Comparison of ENCODE assay signal across 8 mouse cellular contexts in the genomic region with DNA sequence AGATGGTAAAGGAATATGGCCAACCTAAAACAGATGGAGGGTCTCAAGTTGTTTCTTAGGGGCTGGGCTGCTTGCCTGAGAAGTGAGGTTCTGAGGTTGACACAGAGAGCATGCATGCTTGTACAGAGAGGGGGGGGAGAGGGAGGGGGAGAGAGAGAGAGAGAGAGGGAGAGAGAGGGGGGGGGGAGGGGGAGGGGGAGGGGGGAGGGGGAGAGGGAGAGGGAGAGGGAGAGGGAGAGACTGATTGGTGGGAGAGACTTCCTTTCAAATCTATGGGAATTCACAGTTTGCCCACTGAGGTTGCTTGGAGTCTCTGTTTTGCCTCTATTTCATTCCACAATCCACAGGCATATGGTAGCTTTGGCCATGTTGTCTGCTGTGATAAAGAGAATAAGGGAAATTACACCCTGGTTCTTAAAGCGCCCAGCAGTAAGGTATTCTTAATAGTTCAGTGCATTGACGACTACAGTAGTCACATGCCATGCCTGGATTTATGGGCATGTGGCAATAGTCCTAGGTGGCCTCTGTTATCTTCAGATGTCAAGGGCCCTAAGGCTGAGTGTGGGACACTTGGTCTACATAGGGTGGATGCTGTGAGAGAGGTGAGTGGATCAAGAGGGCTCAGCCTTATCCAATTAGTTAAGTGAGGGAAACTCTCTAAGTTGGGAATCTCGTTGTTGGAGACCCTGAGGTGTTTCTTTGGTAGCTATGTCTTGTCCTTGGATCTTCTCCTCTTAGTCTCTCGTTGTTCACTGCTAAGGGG. TPM values are rescaled to one million over a fixed set of nuclear protein-coding genes. Genes with fewer than 3 reads are reported as not detected.
DNase-seq lines count a peak whose midpoint lies in the region; ATAC-seq lines count a peak whose summit lies in the region.

No protein-coding gene starts in this region.

- 47% methylated on average over 4 of the region's 4 CpGs for WGBS in hindbrain, embryonic 10.5 days

- H3K27ac ChIP-seq in hindbrain, embryonic 10.5 days, result no peak overlapping the region

- H3K36me3 ChIP-seq in erythroblast, embryonic 14.5 days (ENCODE audit: control insufficient read depth), result no peaks in the 10 kb centered on the region
- H3K36me3 ChIP-seq in hindbrain, embryonic 10.5 days, result no peaks in the 10 kb centered on the region

- DNase-seq in CD4-positive helper T cell, adult 2 months (ENCODE audit: low read depth, low spot score), result peak; percentile 36
- DNase-seq in hindbrain, embryonic 10.5 days (ENCODE audit: low spot score), result peak; percentile 9
- DNase-seq in lung, postnatal 10 days, result peak; percentile 19
- no peak for DNase-seq in cerebellum, adult 18-20 months
- no peak for DNase-seq in layer of hippocampus, adult 18-20 months (ENCODE audit: low spot score in 2 of 2)
- DNase-seq in cerebellum, postnatal 25 days, result no peak

- peaks cover 4% of the 10 kb centered on the region for H3K27me3 ChIP-seq in erythroblast, embryonic 14.5 days (ENCODE audit: control insufficient read depth)
- no peaks in the 10 kb centered on the region for H3K27me3 ChIP-seq in hindbrain, embryonic 10.5 days (ENCODE audit: insufficient read depth, poor library complexity, severe bottlenecking)

- H3K9me3 ChIP-seq in erythroblast, embryonic 14.5 days (ENCODE audit: control insufficient read depth, low read length), result no peaks in the 10 kb centered on the region
- H3K9me3 ChIP-seq in hindbrain, embryonic 10.5 days, result no peaks in the 10 kb centered on the region

- ATAC-seq in erythroblast, adult 5-6 weeks (replicated peaks; ENCODE audit: low FRiP score, poor library complexity, severe bottlenecking), result no peak

- peaks cover 67% of the 10 kb centered on the region for H3K4me1 ChIP-seq in erythroblast, embryonic 14.5 days (ENCODE audit: control insufficient read depth)
- peaks cover 35% of the 10 kb centered on the region for H3K4me1 ChIP-seq in hindbrain, embryonic 10.5 days (replicated peaks)

- H3K4me3 ChIP-seq in erythroblast, embryonic 14.5 days (replicated peaks), result peak overlapping the region; percentile 80
- H3K4me3 ChIP-seq in hindbrain, embryonic 10.5 days, result peak overlapping the region; percentile 70

RNA-seq across cellular contexts. Expression of a gene that starts 15.4 kb away (rescaled TPM):
- polyA plus RNA-seq in erythroblast, embryonic 14.5 days (2012), result 0.02 TPM in 1 of 2 replicates, not detected in the other
- total RNA-seq in erythroblast, adult 5-6 weeks (2015; ENCODE audit: low replicate concordance), result 2.1 TPM in 1 of 2 replicates, not detected in the other
- total RNA-seq in erythroblast, adult 5-6 weeks (2017; ENCODE audit: low replicate concordance), result 0.94 TPM in 1 of 2 replicates, not detected in the other
- polyA plus RNA-seq in hindbrain, embryonic 10.5 days (2016; fragmentation: Nextera tagmentation; extraction: Ambion mirVana), result not detected in 2 replicates
- total RNA-seq in layer of hippocampus, adult 18-20 months (2021), result not detected

RNA-seq across cellular contexts. Expression of a gene that starts 15.4 kb away (rescaled TPM):
- polyA plus RNA-seq in erythroblast, embryonic 14.5 days (2012), result not detected in 2 replicates
- 1.7 and 3.8 TPM in 2 replicates for total RNA-seq in erythroblast, adult 5-6 weeks (2015; ENCODE audit: low replicate concordance)
- total RNA-seq in erythroblast, adult 5-6 weeks (2017; ENCODE audit: low replicate concordance), result not detected in 2 replicates
- not detected in 2 replicates for polyA plus RNA-seq in hindbrain, embryonic 10.5 days (2016; fragmentation: Nextera tagmentation; extraction: Ambion mirVana)
- not detected for total RNA-seq in layer of hippocampus, adult 18-20 months (2021)

RNA-seq across cellular contexts. Expression of a gene that starts 45.9 kb away (rescaled TPM):
- polyA plus RNA-seq in erythroblast, embryonic 14.5 days (2012), result not detected in 2 replicates
- total RNA-seq in erythroblast, adult 5-6 weeks (2015; ENCODE audit: low replicate concordance), result 2.7 and 5.4 TPM in 2 replicates
- total RNA-seq in erythroblast, adult 5-6 weeks (2017; ENCODE audit: low replicate concordance), result 3.8 and 4.0 TPM in 2 replicates
- not detected in 2 replicates for polyA plus RNA-seq in hindbrain, embryonic 10.5 days (2016; fragmentation: Nextera tagmentation; extraction: Ambion mirVana)
- total RNA-seq in layer of hippocampus, adult 18-20 months (2021), result not detected

RNA-seq across cellular contexts. Expression of a gene that starts 49.4 kb away (rescaled TPM):
- not detected in 2 replicates for polyA plus RNA-seq in erythroblast, embryonic 14.5 days (2012)
- 11.3 and 24.5 TPM in 2 replicates for total RNA-seq in erythroblast, adult 5-6 weeks (2015; ENCODE audit: low replicate concordance)
- 14.5 and 19.4 TPM in 2 replicates for total RNA-seq in erythroblast, adult 5-6 weeks (2017; ENCODE audit: low replicate concordance)
- polyA plus RNA-seq in hindbrain, embryonic 10.5 days (2016; fragmentation: Nextera tagmentation; extraction: Ambion mirVana), result 0.98 and 1.8 TPM in 2 replicates
- 1 to 10 TPM; 1.7 to 1.9 TPM for total RNA-seq in layer of hippocampus, adult 18-20 months (2021)

RNA-seq across cellular contexts. Expression of a gene that starts 52.5 kb away (rescaled TPM):
- polyA plus RNA-seq in erythroblast, embryonic 14.5 days (2012), result not detected in 2 replicates
- not detected in 2 replicates for total RNA-seq in erythroblast, adult 5-6 weeks (2015; ENCODE audit: low replicate concordance)
- total RNA-seq in erythroblast, adult 5-6 weeks (2017; ENCODE audit: low replicate concordance), result 0.68 and 1.8 TPM in 2 replicates
- not detected in 2 replicates for polyA plus RNA-seq in hindbrain, embryonic 10.5 days (2016; fragmentation: Nextera tagmentation; extraction: Ambion mirVana)
- not detected for total RNA-seq in layer of hippocampus, adult 18-20 months (2021)

Comparison
In these comparisons a context has a peak if more than half of its experiments do, and no peak if none do; other contexts are left out.
1. DNase-seq: peak in CD4-positive helper T cell, adult 2 months (single experiment), hindbrain, embryonic 10.5 days (single experiment) and lung, postnatal 10 days (single experiment); none in cerebellum, adult 18-20 months (0 of 2), layer of hippocampus, adult 18-20 months (0 of 2) and cerebellum, postnatal 25 days (0 of 2).